Comparison of ENCODE assay signal across 8 mouse cellular contexts in the genomic region with DNA sequence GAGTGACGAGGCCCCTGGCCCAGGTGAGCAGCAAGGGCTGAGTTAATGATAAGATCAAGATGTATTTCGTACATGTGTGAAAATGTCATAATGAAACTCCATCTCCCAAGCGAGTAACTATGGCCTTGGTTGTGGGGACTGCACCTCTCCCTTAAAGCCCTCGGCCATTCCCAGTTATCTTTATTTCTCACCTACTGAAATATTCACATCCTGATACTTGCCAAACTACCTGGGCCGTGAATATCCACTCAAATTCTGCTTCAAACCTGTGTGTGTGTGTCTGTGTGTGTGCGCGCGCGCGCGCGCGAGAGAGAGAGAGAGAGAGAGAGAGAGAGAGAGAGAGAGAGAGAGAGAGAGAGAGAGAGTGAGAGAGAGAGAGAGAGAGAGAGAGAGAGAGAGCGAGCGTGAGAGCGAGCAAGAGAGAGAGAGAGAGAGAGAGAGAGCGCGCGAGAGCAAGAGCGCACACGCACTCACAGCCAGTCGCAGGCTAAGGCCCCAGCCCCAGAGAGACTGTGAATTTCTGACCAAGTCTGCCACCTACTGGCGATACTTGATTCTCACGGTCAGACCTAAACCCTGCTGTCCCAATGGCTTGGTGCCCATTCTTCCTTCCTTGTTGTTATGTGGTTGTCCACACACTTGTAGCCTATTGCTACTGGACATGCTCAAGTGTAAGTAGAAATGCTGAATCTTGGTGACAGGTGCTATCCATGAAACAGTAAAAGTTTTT. TPM values are rescaled to one million over a fixed set of nuclear protein-coding genes. Genes with fewer than 3 reads are reported as not detected.
DNase-seq lines count a peak whose midpoint lies in the region; ATAC-seq and TF ChIP-seq lines count a peak whose summit lies in the region.

No protein-coding gene starts in this region.

- peak; percentile 97 for TF ChIP-seq RAD21 in CH12.LX (IDR thresholded peaks at IDR 0.05; ENCODE audit: low read depth, low read length)

- no peaks in the 10 kb centered on the region for H3K4me1 ChIP-seq in CH12.LX (ENCODE audit: control insufficient read depth in 1 of 2, insufficient read depth in 2 of 2)
- peaks cover 8% of the 10 kb centered on the region for H3K4me1 ChIP-seq in forebrain, embryonic 12.5 days
- H3K4me1 ChIP-seq in heart, embryonic 16.5 days (ENCODE audit: control insufficient read depth, insufficient read depth, low read length), result 0 out of 2 replicates have a peak, but pooled peaks cover 3% of the 10 kb centered on the region
- no peaks in the 10 kb centered on the region for H3K4me1 ChIP-seq in liver, embryonic 13.5 days (replicated peaks)
- peaks cover 6% of the 10 kb centered on the region; the same call in 1 of the 2 replicates for H3K4me1 ChIP-seq in stomach, embryonic 15.5 days

- no peak overlapping the region for H3K27ac ChIP-seq in CH12.LX (ENCODE audit: insufficient read depth, low read depth)
- H3K27ac ChIP-seq in forebrain, embryonic 12.5 days, result no peak overlapping the region
- H3K27ac ChIP-seq in heart, embryonic 16.5 days (ENCODE audit: low read length), result no peak overlapping the region
- H3K27ac ChIP-seq in liver, embryonic 13.5 days, result no peak overlapping the region
- no peak overlapping the region for H3K27ac ChIP-seq in stomach, embryonic 15.5 days

- no peak overlapping the region for H3K4me3 ChIP-seq in CH12.LX (replicated peaks in 1 of 3; ENCODE audit: low read depth in 2 of 3, low read length in 2 of 3, poor library complexity in 1 of 3)
- H3K4me3 ChIP-seq in forebrain, embryonic 12.5 days (replicated peaks), result no peak overlapping the region
- no peak overlapping the region for H3K4me3 ChIP-seq in heart, embryonic 16.5 days (ENCODE audit: low read length)
- no peak overlapping the region for H3K4me3 ChIP-seq in liver, embryonic 13.5 days (replicated peaks)
- 0 out of 2 replicates have a peak overlapping the region, but pooled peaks have one; percentile 2 for H3K4me3 ChIP-seq in stomach, embryonic 15.5 days (replicated peaks)

- TF ChIP-seq CTCF in CH12.LX (conservative IDR thresholded peaks at IDR 0.05 in 1 of 2, IDR thresholded peaks at IDR 0.05 in 1 of 2; ENCODE audit: low read depth in 2 of 2, low read length in 2 of 2), result peak; percentile 66 to 96

- 43% methylated on average over 22 of the region's 24 CpGs for WGBS in forebrain, embryonic 12.5 days
- WGBS in heart, embryonic 16.5 days, result 34% methylated on average over 23 of the region's 24 CpGs
- WGBS in liver, embryonic 13.5 days (ENCODE audit: insufficient replicate concordance), result 43% methylated on average over 21 of the region's 24 CpGs
- WGBS in stomach, embryonic 15.5 days, result 37% methylated on average over 24 of the region's 24 CpGs

- H3K9ac ChIP-seq in CH12.LX (ENCODE audit: insufficient read depth, low read depth), result no peak overlapping the region
- no peak overlapping the region for H3K9ac ChIP-seq in forebrain, embryonic 12.5 days
- no peak overlapping the region; the same call in 1 of the 2 replicates for H3K9ac ChIP-seq in heart, embryonic 16.5 days (ENCODE audit: low read length)
- H3K9ac ChIP-seq in liver, embryonic 13.5 days, result no peak overlapping the region
- H3K9ac ChIP-seq in stomach, embryonic 15.5 days, result no peak overlapping the region

- peak; percentile 91 for DNase-seq in CH12.LX (ENCODE audit: extremely low read depth)
- DNase-seq in c-Kit-positive CD71-positive TER-119-negative erythroid progenitor cells, embryonic 14.5 days (ENCODE audit: low read depth), result peak; percentile 85
- DNase-seq in kidney, postnatal 25 days, result peak; percentile 91 to 95
- peak; percentile 64 for DNase-seq in liver, embryonic 13.5 days
- peak; percentile 86 for DNase-seq in neural tube, embryonic 10.5 days (ENCODE audit: extremely low spot score, low spot score)

- dilution Hi-C loops in CH12.LX (cut with MboI; ENCODE audit: extremely low pct_ligation_motif_present, extremely low pct_unique_long_range_greater_than_20kb, low sequenced_read_pairs), result no loop called here

- H3K4me2 ChIP-seq in CH12.LX (ENCODE audit: insufficient read depth, low read depth, poor library complexity, severe bottlenecking), result no peak overlapping the region
- H3K4me2 ChIP-seq in forebrain, embryonic 12.5 days, result peak overlapping the region; percentile 34
- peak overlapping the region; percentile 20; the same call in 1 of the 2 replicates for H3K4me2 ChIP-seq in heart, embryonic 16.5 days (ENCODE audit: low read depth, low read length)
- 0 out of 2 replicates have a peak overlapping the region, but pooled peaks have one; percentile 17 for H3K4me2 ChIP-seq in liver, embryonic 13.5 days
- peak overlapping the region; percentile 19; the same call in 1 of the 2 replicates for H3K4me2 ChIP-seq in stomach, embryonic 15.5 days

- peaks cover 4% of the 10 kb centered on the region for H3K9me3 ChIP-seq in CH12.LX (replicated peaks; ENCODE audit: low read length)
- H3K9me3 ChIP-seq in forebrain, embryonic 12.5 days, result no peaks in the 10 kb centered on the region
- H3K9me3 ChIP-seq in heart, embryonic 16.5 days (replicated peaks; ENCODE audit: control insufficient read depth, low read length), result peaks cover 4% of the 10 kb centered on the region; the same call in 1 of the 2 replicates
- H3K9me3 ChIP-seq in liver, embryonic 13.5 days (replicated peaks), result no peaks in the 10 kb centered on the region
- no peaks in the 10 kb centered on the region for H3K9me3 ChIP-seq in stomach, embryonic 15.5 days

- peaks cover 33% of the 10 kb centered on the region for H3K27me3 ChIP-seq in CH12.LX (replicated peaks)
- peaks cover 8% of the 10 kb centered on the region for H3K27me3 ChIP-seq in forebrain, embryonic 12.5 days
- no peaks in the 10 kb centered on the region for H3K27me3 ChIP-seq in heart, embryonic 16.5 days (ENCODE audit: control insufficient read depth, insufficient read depth, low read length)
- H3K27me3 ChIP-seq in liver, embryonic 13.5 days, result peaks cover 19% of the 10 kb centered on the region; the same call in 1 of the 2 replicates
- no peaks in the 10 kb centered on the region for H3K27me3 ChIP-seq in stomach, embryonic 15.5 days (replicated peaks)

- no peaks in the 10 kb centered on the region for H3K36me3 ChIP-seq in CH12.LX (replicated peaks in 1 of 2; ENCODE audit: control insufficient read depth in 1 of 2, insufficient read depth in 1 of 2, low read length in 1 of 2)
- no peaks in the 10 kb centered on the region for H3K36me3 ChIP-seq in forebrain, embryonic 12.5 days (replicated peaks)
- no peaks in the 10 kb centered on the region for H3K36me3 ChIP-seq in heart, embryonic 16.5 days (ENCODE audit: control insufficient read depth, insufficient read depth)
- no peaks in the 10 kb centered on the region for H3K36me3 ChIP-seq in liver, embryonic 13.5 days
- no peaks in the 10 kb centered on the region for H3K36me3 ChIP-seq in stomach, embryonic 15.5 days

- H3K79me2 ChIP-seq in CH12.LX (replicated peaks; ENCODE audit: control insufficient read depth, extremely low read depth, insufficient read depth, poor library complexity, severe bottlenecking), result no peaks in the 10 kb centered on the region

- in situ Hi-C loops in CH12.LX (cut with MboI; ENCODE audit: low pct_ligation_motif_present, low pct_unique_long_range_greater_than_20kb, low sequenced_read_pairs), result no loop called here

- no peak for TF ChIP-seq EP300 in CH12.LX (IDR thresholded peaks at IDR 0.05; ENCODE audit: low read length)

- TF ChIP-seq POLR2A in CH12.LX (IDR thresholded peaks at IDR 0.05; ENCODE audit: low read depth, low read length), result no peak

- ATAC-seq in forebrain, embryonic 12.5 days (ENCODE audit: low FRiP score), result peak; percentile 95
- peak; percentile 95 for ATAC-seq in heart, embryonic 16.5 days (replicated peaks; ENCODE audit: extremely low read depth, insufficient read depth, low FRiP score)
- ATAC-seq in liver, embryonic 13.5 days (ENCODE audit: low read depth), result peak; percentile 87
- peak; percentile 95 for ATAC-seq in stomach, embryonic 15.5 days (ENCODE audit: insufficient read depth, low FRiP score, low read depth)

TF ChIP-seq in CH12.LX, 34 proteins besides CTCF, POLR2A, EP300 and RAD21 (continues in another document):
- TF ChIP-seq MEF2A (IDR thresholded peaks at IDR 0.05; ENCODE audit: borderline replicate concordance, low read depth, low read length) (peak; percentile 20; the same call in 1 of the 2 replicates), ZKSCAN1 (IDR thresholded peaks at IDR 0.05; ENCODE audit: borderline replicate concordance, low read depth, low read length) (no peak), HCFC1 (IDR thresholded peaks at IDR 0.05; ENCODE audit: low read depth, low read length) (no peak), JUN (IDR thresholded peaks at IDR 0.05; ENCODE audit: insufficient read depth, low read depth, low read length) (no peak), NELFE (IDR thresholded peaks at IDR 0.05; ENCODE audit: low read depth, low read length) (peak; percentile 20; the same call in 1 of the 2 replicates), MAZ (IDR thresholded peaks at IDR 0.05; ENCODE audit: low read depth, low read length) (peak; percentile 84; the same call in 1 of the 2 replicates), ELF1 (IDR thresholded peaks at IDR 0.05; ENCODE audit: low read depth, low read length) (peak; percentile 40; the same call in 1 of the 2 replicates), TCF12 (IDR thresholded peaks at IDR 0.05; ENCODE audit: low read depth, low read length) (0 out of 2 replicates have a peak, but pooled peaks have one; percentile 34), CHD1 (IDR thresholded peaks at IDR 0.05; ENCODE audit: low read depth, low read length) (no peak), ZNF384 (IDR thresholded peaks at IDR 0.05; ENCODE audit: low read depth, low read length) (no peak), TBP (conservative IDR thresholded peaks at IDR 0.05; ENCODE audit: low read depth, low read length) (no peak)

RNA-seq across cellular contexts. Expression of a gene that starts 21.6 kb away (rescaled TPM):
- not detected in 2 replicates for total RNA-seq in CH12.LX (2012; rRNA removed)
- not detected in 2 replicates for total RNA-seq in CH12.LX (2014; rRNA removed)
- polyA plus RNA-seq in CH12.LX (2012; ENCODE audit: insufficient read length, low read depth), result not detected in 2 replicates
- 0.43 TPM in 1 of 2 replicates, not detected in the other for polyA plus RNA-seq in forebrain, embryonic 12.5 days (2016; fragmentation: Nextera tagmentation; extraction: Ambion mirVana)
- 0.40 TPM in 1 of 2 replicates, not detected in the other for polyA plus RNA-seq in heart, embryonic 16.5 days (2015; fragmentation: Nextera tagmentation; extraction: Ambion mirVana)
- polyA plus RNA-seq in liver, embryonic 13.5 days (2015; fragmentation: Nextera tagmentation; extraction: Ambion mirVana), result not detected in 2 replicates
- 0.10 TPM in 1 of 2 replicates, not detected in the other for polyA plus RNA-seq in stomach, embryonic 15.5 days (2015; fragmentation: Nextera tagmentation; extraction: Ambion mirVana)

RNA-seq across cellular contexts. Expression of a gene that starts 29.0 kb away (rescaled TPM):
- total RNA-seq in CH12.LX (2012; rRNA removed) (38.5 and 39.4 TPM in 2 replicates), CH12.LX (2014; rRNA removed) (74.4 and 96.9 TPM in 2 replicates)
- 69.7 and 77.1 TPM in 2 replicates for polyA plus RNA-seq in CH12.LX (2012; ENCODE audit: insufficient read length, low read depth)
- 105 TPM in 2 replicates for polyA plus RNA-seq in forebrain, embryonic 12.5 days (2016; fragmentation: Nextera tagmentation; extraction: Ambion mirVana)
- 40.6 and 43.4 TPM in 2 replicates for polyA plus RNA-seq in heart, embryonic 16.5 days (2015; fragmentation: Nextera tagmentation; extraction: Ambion mirVana)
- polyA plus RNA-seq in liver, embryonic 13.5 days (2015; fragmentation: Nextera tagmentation; extraction: Ambion mirVana), result 15.8 and 19.0 TPM in 2 replicates
- 49.8 and 52.7 TPM in 2 replicates for polyA plus RNA-seq in stomach, embryonic 15.5 days (2015; fragmentation: Nextera tagmentation; extraction: Ambion mirVana)
